Mouse (Mus musculus): Measurements from ENCODE around the gene Kcne2. TPM values are rescaled to one million over a fixed set of nuclear protein-coding genes. Genes with fewer than 3 reads are reported as not detected.

Kcne2 gene
- total RNA-seq, 1 experiment = not detected

GRCm38 (mm10) chr16:92313953-92314741 lies 22.0 kb downstream of the Kcne2 start:
- Histone ChIP-seq H3K36me3 (ENCODE audit: control insufficient read depth, insufficient read depth, low read length, poor library complexity, severe bottlenecking) (no peaks in the 10 kb centered on the region), H3K9me3 (ENCODE audit: control insufficient read depth, insufficient read depth, low read depth, low read length) (no peaks in the 10 kb centered on the region), H3K4me3 (ENCODE audit: insufficient read depth in 1 of 2, low read depth in 1 of 2, low read length in 2 of 2, poor library complexity in 1 of 2, severe bottlenecking in 1 of 2) (no peak overlapping the region), H3K4me1 (ENCODE audit: control insufficient read depth in 2 of 2, insufficient read depth in 2 of 2, low read length in 2 of 2, poor library complexity in 1 of 2) (peaks cover 0 to 2% of the 10 kb centered on the region in 2 experiments; a peak in 1 of 4 replicates), H3K9ac (ENCODE audit: insufficient read depth, low read depth, low read length, poor library complexity, severe bottlenecking) (no peak overlapping the region), H3K27ac (ENCODE audit: insufficient read depth, low read depth, low read length, poor library complexity, severe bottlenecking) (no peak overlapping the region)
- TF ChIP-seq ZNF384 (IDR thresholded peaks at IDR 0.05; ENCODE audit: low read depth, low read length) = no peak
- TF ChIP-seq MAFK (IDR thresholded peaks at IDR 0.05; ENCODE audit: insufficient read depth, low read depth, low read length) = no peak
- TF ChIP-seq ZC3H11A (IDR thresholded peaks at IDR 0.05; ENCODE audit: borderline replicate concordance, low read depth, low read length) = no peak
- TF ChIP-seq HCFC1 (IDR thresholded peaks at IDR 0.05; ENCODE audit: borderline replicate concordance, insufficient read depth, low read length) = no peak
- peak; percentile 40 for DNase-seq (ENCODE audit: low read depth, low spot score)
- in situ Hi-C loops (cut with MboI; ENCODE audit: low sequenced_read_pairs in 2 of 2, unreplicated experiment in 2 of 2) = no loop called here

DNA sequence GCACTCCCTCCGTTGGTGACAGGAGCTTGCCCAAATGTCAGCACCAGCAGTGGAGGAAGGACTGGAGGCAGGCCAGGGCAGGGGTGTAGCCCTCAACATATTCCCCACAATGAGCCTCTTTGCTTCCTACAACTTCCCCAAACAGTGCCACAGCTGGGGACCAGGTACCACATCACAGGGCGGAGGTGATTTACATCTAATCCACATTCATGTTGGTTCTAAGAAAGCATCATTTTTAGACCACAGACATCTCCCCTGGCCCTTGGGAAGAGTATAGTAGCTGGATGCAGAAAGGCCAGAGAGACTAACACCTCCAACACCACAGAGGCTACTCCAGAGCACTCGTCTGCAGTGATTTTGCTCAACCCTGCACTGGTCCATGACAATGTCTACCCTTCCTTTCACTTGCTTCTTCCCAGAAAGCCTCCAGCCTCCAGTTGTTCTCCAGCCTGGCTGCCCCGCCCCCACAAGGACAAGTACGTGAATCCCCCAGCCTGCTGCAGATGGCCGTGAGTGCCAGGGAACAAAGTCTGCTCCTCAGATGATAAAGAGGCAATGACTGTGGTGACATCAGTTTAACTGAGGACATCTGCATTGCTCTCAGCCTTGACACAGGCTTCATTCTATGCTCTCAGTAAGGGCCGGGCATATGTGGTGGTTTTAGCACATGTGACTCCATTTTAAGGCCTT lies 24.0 kb downstream of the Kcne2 start:
- Histone ChIP-seq H3K27ac (ENCODE audit: insufficient read depth, low read depth, low read length, poor library complexity, severe bottlenecking) (no peak overlapping the region), H3K36me3 (ENCODE audit: control insufficient read depth, insufficient read depth, low read length, poor library complexity, severe bottlenecking) (no peaks in the 10 kb centered on the region), H3K4me3 (ENCODE audit: insufficient read depth in 1 of 2, low read depth in 1 of 2, low read length in 2 of 2, poor library complexity in 1 of 2, severe bottlenecking in 1 of 2) (no peak overlapping the region), H3K9ac (ENCODE audit: insufficient read depth, low read depth, low read length, poor library complexity, severe bottlenecking) (no peak overlapping the region), H3K9me3 (ENCODE audit: control insufficient read depth, insufficient read depth, low read depth, low read length) (no peaks in the 10 kb centered on the region), H3K4me1 (ENCODE audit: control insufficient read depth in 2 of 2, insufficient read depth in 2 of 2, low read length in 2 of 2, poor library complexity in 1 of 2) (peaks cover 0 to 2% of the 10 kb centered on the region in 2 experiments; a peak in 1 of 4 replicates)
- TF ChIP-seq CHD2 (IDR thresholded peaks at IDR 0.05; ENCODE audit: low read depth, low read length) (no peak), ZNF384 (IDR thresholded peaks at IDR 0.05; ENCODE audit: low read depth, low read length) (no peak), MAFK (IDR thresholded peaks at IDR 0.05; ENCODE audit: insufficient read depth, low read depth, low read length) (no peak), ZC3H11A (IDR thresholded peaks at IDR 0.05; ENCODE audit: borderline replicate concordance, low read depth, low read length) (no peak), HCFC1 (IDR thresholded peaks at IDR 0.05; ENCODE audit: borderline replicate concordance, insufficient read depth, low read length) (no peak)
- in situ Hi-C loops (cut with MboI; ENCODE audit: low sequenced_read_pairs in 2 of 2, unreplicated experiment in 2 of 2) = no loop called here
- DNase-seq (ENCODE audit: low read depth, low spot score) = no peak

DNA sequence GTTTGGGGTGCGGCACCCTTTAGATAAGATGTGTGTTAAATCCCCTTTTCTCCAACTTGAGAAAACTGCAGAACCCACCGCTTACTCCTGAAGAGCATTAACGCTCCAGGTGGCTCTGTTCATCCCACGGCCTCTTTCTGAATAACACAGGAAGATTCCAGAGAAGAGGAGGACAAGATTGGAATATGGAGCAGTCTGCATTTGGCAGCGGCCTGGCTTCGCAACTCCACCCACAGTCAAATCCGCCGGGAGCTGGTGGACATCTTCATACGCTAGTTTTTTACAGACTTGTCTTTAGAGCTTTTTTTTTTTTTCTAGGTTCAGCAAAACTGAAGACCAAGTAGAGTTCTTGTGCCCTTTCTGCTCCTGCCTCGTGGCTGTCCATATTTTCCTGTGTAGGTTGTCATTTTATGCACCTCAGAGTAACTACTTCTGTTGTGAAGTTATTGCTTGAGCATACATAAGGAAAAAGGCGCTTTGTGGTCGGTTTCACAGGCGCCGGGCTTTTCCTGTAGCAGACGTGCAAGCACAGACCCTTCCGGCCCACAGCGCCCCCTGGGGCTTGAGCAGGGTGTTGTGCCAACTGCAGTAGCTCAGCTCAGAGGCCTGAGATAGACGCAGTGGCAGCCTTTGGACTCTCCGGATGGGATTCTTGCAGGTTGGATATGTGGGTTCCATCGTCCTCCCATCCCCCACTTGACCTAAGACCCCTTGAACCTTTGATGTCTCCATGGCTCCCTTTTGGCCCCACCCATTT lies 27.3 kb downstream of the Kcne2 start:
- H3K9me3 ChIP-seq (ENCODE audit: control insufficient read depth, insufficient read depth, low read depth, low read length) = no peaks in the 10 kb centered on the region
- no peaks in the 10 kb centered on the region for H3K36me3 ChIP-seq (ENCODE audit: control insufficient read depth, insufficient read depth, low read length, poor library complexity, severe bottlenecking)
- in situ Hi-C loops (cut with MboI; ENCODE audit: low sequenced_read_pairs in 2 of 2, unreplicated experiment in 2 of 2) = no loop called here
- H3K9ac ChIP-seq (ENCODE audit: insufficient read depth, low read depth, low read length, poor library complexity, severe bottlenecking) = no peak overlapping the region; the same call in 1 of the 2 replicates
- TF ChIP-seq CHD2 (IDR thresholded peaks at IDR 0.05; ENCODE audit: low read depth, low read length) (no peak), HCFC1 (IDR thresholded peaks at IDR 0.05; ENCODE audit: borderline replicate concordance, insufficient read depth, low read length) (0 out of 2 replicates have a peak, but pooled peaks have one; percentile 28), ZC3H11A (IDR thresholded peaks at IDR 0.05; ENCODE audit: borderline replicate concordance, low read depth, low read length) (peak; percentile 39; the same call in 1 of the 2 replicates)
- DNase-seq (ENCODE audit: low read depth, low spot score) = peak; percentile 78
- H3K4me3 ChIP-seq (ENCODE audit: insufficient read depth in 1 of 2, low read depth in 1 of 2, low read length in 2 of 2, poor library complexity in 1 of 2, severe bottlenecking in 1 of 2) = no peak overlapping the region
- no peaks in the 10 kb centered on the region; a peak in 1 of 4 replicates for H3K4me1 ChIP-seq (ENCODE audit: control insufficient read depth in 2 of 2, insufficient read depth in 2 of 2, low read length in 2 of 2, poor library complexity in 1 of 2)
- no peak overlapping the region for H3K27ac ChIP-seq (ENCODE audit: insufficient read depth, low read depth, low read length, poor library complexity, severe bottlenecking)

DNA sequence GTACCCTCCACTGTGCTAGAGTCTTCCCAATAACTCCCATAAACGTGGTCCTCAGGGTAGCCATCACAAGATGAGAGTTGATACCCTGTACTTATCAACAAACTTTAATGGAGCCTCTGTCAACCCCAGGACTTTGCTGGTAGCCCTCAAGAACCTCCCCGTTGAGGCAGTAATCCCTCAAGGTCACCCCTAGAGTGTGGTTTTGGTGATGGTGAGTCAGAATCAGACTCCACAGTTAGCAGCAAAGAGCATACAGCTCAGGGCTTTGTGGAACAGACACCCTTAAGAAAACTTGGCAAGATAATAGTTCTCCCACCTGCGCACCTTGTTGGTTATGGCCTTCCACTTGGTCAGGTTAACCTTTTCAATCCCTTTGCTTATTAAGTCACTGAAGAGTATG lies 28.2 kb downstream of the Kcne2 start:
- H3K9ac ChIP-seq (ENCODE audit: insufficient read depth, low read depth, low read length, poor library complexity, severe bottlenecking) = no peak overlapping the region
- H3K27ac ChIP-seq (ENCODE audit: insufficient read depth, low read depth, low read length, poor library complexity, severe bottlenecking) = no peak overlapping the region
- no peaks in the 10 kb centered on the region; a peak in 1 of 4 replicates for H3K4me1 ChIP-seq (ENCODE audit: control insufficient read depth in 2 of 2, insufficient read depth in 2 of 2, low read length in 2 of 2, poor library complexity in 1 of 2)
- no peaks in the 10 kb centered on the region for H3K36me3 ChIP-seq (ENCODE audit: control insufficient read depth, insufficient read depth, low read length, poor library complexity, severe bottlenecking)
- H3K9me3 ChIP-seq (ENCODE audit: control insufficient read depth, insufficient read depth, low read depth, low read length) = no peaks in the 10 kb centered on the region
- TF ChIP-seq ZC3H11A (IDR thresholded peaks at IDR 0.05; ENCODE audit: borderline replicate concordance, low read depth, low read length) (no peak), MAFK (IDR thresholded peaks at IDR 0.05; ENCODE audit: insufficient read depth, low read depth, low read length) (no peak), CHD2 (IDR thresholded peaks at IDR 0.05; ENCODE audit: low read depth, low read length) (no peak), ZNF384 (IDR thresholded peaks at IDR 0.05; ENCODE audit: low read depth, low read length) (no peak), HCFC1 (IDR thresholded peaks at IDR 0.05; ENCODE audit: borderline replicate concordance, insufficient read depth, low read length) (no peak)
- DNase-seq (ENCODE audit: low read depth, low spot score) = no peak
- in situ Hi-C loops (cut with MboI; ENCODE audit: low sequenced_read_pairs in 2 of 2, unreplicated experiment in 2 of 2) = no loop called here
- H3K4me3 ChIP-seq (ENCODE audit: insufficient read depth in 1 of 2, low read depth in 1 of 2, low read length in 2 of 2, poor library complexity in 1 of 2, severe bottlenecking in 1 of 2) = no peak overlapping the region
